In the genomic region with DNA sequence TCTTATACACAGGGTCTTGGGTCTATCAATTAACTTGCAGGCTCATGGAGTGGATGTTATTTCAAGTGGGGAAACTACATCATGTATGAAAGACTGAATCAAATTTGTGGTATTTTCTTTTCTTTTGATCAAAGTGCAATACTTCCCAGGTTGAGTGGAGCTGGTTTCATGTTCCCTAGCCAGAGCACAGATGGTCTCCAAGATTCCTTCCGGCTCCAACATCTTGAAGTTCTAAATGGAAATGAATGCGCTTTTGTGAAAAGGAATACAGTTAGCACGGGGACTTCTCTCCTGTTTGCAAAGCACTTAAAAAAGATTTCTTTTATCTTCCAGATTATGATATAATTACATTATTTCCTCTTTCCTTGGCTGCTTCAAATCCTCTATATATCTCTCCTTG, we compare ENCODE assay signal across 25 mouse cellular contexts.
A peak's percentile ranks its signal among the peaks of the same experiment; 100 is the strongest.
DNase-seq lines count a peak whose midpoint lies in the region; ATAC-seq and TF ChIP-seq lines count a peak whose summit lies in the region.
"Had no signal": no experiment of that assay in that cellular context is flagged by ENCODE, and none has a peak within 500 bp of the region (broad histone marks: within the 10 kb centered on the region; RNA-seq: fewer than 3 reads in every experiment).

No protein-coding gene starts in this region.

- no peak overlapping the region for H3K27ac ChIP-seq in forebrain, postnatal 0 days (ENCODE audit: low read depth, low read length)
- H3K27ac ChIP-seq in forebrain, embryonic 14.5 days (ENCODE audit: low read depth, low read length): no peak overlapping the region
- peak overlapping the region; percentile 49; the same call in 1 of the 2 replicates for H3K27ac ChIP-seq in layer of hippocampus, adult 2 months
- H3K27ac ChIP-seq: embryonic facial prominence, embryonic 15.5 days; forebrain, embryonic 10.5 days; forebrain, embryonic 15.5 days; gastrocnemius, adult 2 months had no signal

- no peaks in the 10 kb centered on the region for H3K9me3 ChIP-seq in forebrain, postnatal 0 days (ENCODE audit: low read length)
- H3K9me3 ChIP-seq in forebrain, embryonic 14.5 days (replicated peaks; ENCODE audit: control insufficient read depth, low read length): no peaks in the 10 kb centered on the region
- H3K9me3 ChIP-seq: embryonic facial prominence, embryonic 15.5 days; forebrain, embryonic 10.5 days; forebrain, embryonic 15.5 days; heart, embryonic 12.5 days had no signal

- WGBS in forebrain, postnatal 0 days: 65% methylated on average over 3 of the region's 3 CpGs
- WGBS in forebrain, embryonic 14.5 days: 91% methylated on average over 3 of the region's 3 CpGs

- H3K4me3 ChIP-seq in forebrain, postnatal 0 days (ENCODE audit: low read depth, low read length): no peak overlapping the region
- no peak overlapping the region for H3K4me3 ChIP-seq in forebrain, embryonic 14.5 days (ENCODE audit: low read depth, low read length)
- no peak overlapping the region for H3K4me3 ChIP-seq in layer of hippocampus, adult 2 months
- H3K4me3 ChIP-seq: embryonic facial prominence, embryonic 15.5 days; erythroblast, embryonic 14.5 days; forebrain, embryonic 10.5 days; forebrain, embryonic 15.5 days; gastrocnemius, adult 2 months; heart, embryonic 12.5 days had no signal

- H3K9ac ChIP-seq in forebrain, postnatal 0 days: no peak overlapping the region
- H3K9ac ChIP-seq in forebrain, embryonic 14.5 days (ENCODE audit: low read length): no peak overlapping the region
- H3K9ac ChIP-seq: embryonic facial prominence, embryonic 15.5 days; forebrain, embryonic 15.5 days; heart, embryonic 12.5 days had no signal

- no peaks in the 10 kb centered on the region for H3K36me3 ChIP-seq in forebrain, postnatal 0 days (ENCODE audit: insufficient read depth)
- no peaks in the 10 kb centered on the region for H3K36me3 ChIP-seq in forebrain, embryonic 14.5 days (ENCODE audit: control insufficient read depth, insufficient read depth, low read length)
- H3K36me3 ChIP-seq: embryonic facial prominence, embryonic 15.5 days; forebrain, embryonic 10.5 days; forebrain, embryonic 15.5 days; G1E; heart, embryonic 12.5 days had no signal

- DNase-seq in cerebellum, adult 9-10 months: peak; percentile 57
- no peak for DNase-seq in cerebellum, postnatal 4 days (ENCODE audit: low spot score in 2 of 2)
- DNase-seq in forebrain, postnatal 0 days: peak; percentile 11
- no peak for DNase-seq in forebrain, embryonic 14.5 days (ENCODE audit: low spot score)
- peak in 1 of 2 experiments; percentile 49 for DNase-seq in layer of hippocampus, adult 2 months (ENCODE audit: low spot score in 2 of 2)
- no peak for DNase-seq in layer of hippocampus, postnatal 25 days (ENCODE audit: extremely low spot score in 1 of 2, low spot score in 1 of 2)
- DNase-seq in layer of hippocampus, adult 9-10 months (ENCODE audit: low spot score): peak; percentile 10
- DNase-seq in ovary, postnatal 14 days (ENCODE audit: low spot score): no peak
- DNase-seq: adrenal gland, adult 8-10 months; adrenal gland, postnatal 36 days; B cell, adult 2 months; cerebellum, adult 11 months; cerebellum, postnatal 10 days; gastrocnemius, adult 2 months; gastrocnemius, postnatal 25 days; heart, postnatal 36 days had no signal

- no peaks in the 10 kb centered on the region for H3K27me3 ChIP-seq in forebrain, postnatal 0 days (ENCODE audit: insufficient read depth, low read length)
- no peaks in the 10 kb centered on the region for H3K27me3 ChIP-seq in forebrain, embryonic 14.5 days (replicated peaks; ENCODE audit: control insufficient read depth, insufficient read depth, low read length)
- H3K27me3 ChIP-seq: embryonic facial prominence, embryonic 15.5 days; forebrain, embryonic 15.5 days; heart, embryonic 12.5 days had no signal

- no peaks in the 10 kb centered on the region for H3K4me1 ChIP-seq in forebrain, postnatal 0 days (ENCODE audit: insufficient read depth)
- H3K4me1 ChIP-seq in forebrain, embryonic 14.5 days (ENCODE audit: control insufficient read depth, insufficient read depth, low read length): no peaks in the 10 kb centered on the region
- H3K4me1 ChIP-seq: embryonic facial prominence, embryonic 15.5 days; forebrain, embryonic 10.5 days; forebrain, embryonic 15.5 days; heart, embryonic 12.5 days had no signal

- no peak for TF ChIP-seq CTCF in forebrain, postnatal 0 days (IDR thresholded peaks at IDR 0.05; ENCODE audit: low read depth)
- no peak for TF ChIP-seq CTCF in layer of hippocampus, adult 2 months (conservative IDR thresholded peaks at IDR 0.05)

- ATAC-seq in forebrain, postnatal 0 days: no peak
- ATAC-seq in forebrain, embryonic 14.5 days: no peak
- ATAC-seq: CD4-positive, CD25-positive, alpha-beta regulatory T cell, adult 4 months; forebrain, embryonic 15.5 days; hindbrain, embryonic 16.5 days; inflammation-experienced regulatory T-cells, adult 6 months had no signal

- no peak overlapping the region for H3K4me2 ChIP-seq in forebrain, postnatal 0 days (ENCODE audit: low read depth)
- no peak overlapping the region for H3K4me2 ChIP-seq in forebrain, embryonic 14.5 days (ENCODE audit: low read length)
- H3K4me2 ChIP-seq: embryonic facial prominence, embryonic 15.5 days; forebrain, embryonic 15.5 days; heart, embryonic 12.5 days had no signal

Comparison
In these comparisons a context has a peak if more than half of its experiments do, and no peak if none do; other contexts are left out.
1. DNase-seq: peak in cerebellum, adult 9-10 months (single experiment), forebrain, postnatal 0 days (single experiment) and layer of hippocampus, adult 9-10 months (single experiment); none in cerebellum, postnatal 4 days (0 of 2), forebrain, embryonic 14.5 days (single experiment), layer of hippocampus, postnatal 25 days (0 of 2) and ovary, postnatal 14 days (single experiment).